Mouse (Mus musculus): ENCODE measurements around the gene Gm11084.
"Not testable (repeated sequence)": the region's sequence is repeated elsewhere in the genome, so short reads cannot be mapped to it uniquely, and the experiment has no call there.

DNA sequence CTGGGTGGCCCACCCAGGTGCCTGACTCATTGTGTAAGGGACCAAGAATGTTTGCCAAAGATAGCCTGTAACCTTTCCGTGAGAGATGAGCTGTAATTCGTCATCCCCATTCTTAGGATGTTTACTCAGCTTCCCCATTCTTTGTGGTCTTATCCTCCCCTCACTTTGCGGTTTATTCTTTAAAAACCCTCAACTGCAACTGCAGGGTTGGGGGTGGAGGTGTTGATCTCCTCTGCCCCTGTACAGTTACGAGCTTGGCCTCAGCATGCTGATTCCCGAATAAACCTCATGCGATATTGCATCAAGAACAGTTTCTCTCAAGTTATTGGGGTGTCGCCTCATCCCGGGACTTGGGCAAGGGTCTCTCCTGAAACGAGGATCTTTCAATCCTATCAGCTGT is 2.4 kb upstream of the Gm11084 start:
- not testable (repeated sequence) for TF ChIP-seq CTCF (IDR thresholded peaks at IDR 0.05; ENCODE audit: control insufficient read depth, insufficient read depth, insufficient read length); USF1 (IDR thresholded peaks at IDR 0.05; ENCODE audit: low read depth); CEBPB (IDR thresholded peaks at IDR 0.05; ENCODE audit: low read depth); MYOG (IDR thresholded peaks at IDR 0.05; ENCODE audit: control insufficient read depth, extremely low read depth, insufficient read length)

Measured in C2C12 (cell line).